Mouse (Mus musculus): ENCODE results near the gene Ano9. TPM values are rescaled to one million over a fixed set of nuclear protein-coding genes. Genes with fewer than 3 reads are reported as not detected.

Gene Ano9
- total and polyA plus RNA-seq, 3 experiments: 0.03 to 0.08 TPM; not detected in 1

- Histone ChIP-seq H3K27me3 (ENCODE audit: control insufficient read depth in 1 of 2, insufficient read depth in 2 of 2, low read length in 2 of 2) (no peaks in the 10 kb centered on the region), H3K9ac (ENCODE audit: control insufficient read depth, low read depth, low read length, poor library complexity, severe bottlenecking) (no peak overlapping the region), H3K27ac (ENCODE audit: control insufficient read depth, low read depth, low read length) (no peak overlapping the region), H3K9me3 (replicated peaks; ENCODE audit: insufficient read depth, low read length) (no peaks in the 10 kb centered on the region), H3K4me1 (ENCODE audit: control insufficient read depth in 1 of 2, insufficient read depth in 2 of 2, low read length in 2 of 2) (peaks cover 35 to 42% of the 10 kb centered on the region in 2 experiments), H3K36me3 (ENCODE audit: control insufficient read depth in 1 of 2, insufficient read depth in 2 of 2, low read length in 2 of 2) (peaks cover 3 to 27% of the 10 kb centered on the region in 2 experiments), H3K79me2 (ENCODE audit: control insufficient read depth, insufficient read depth, low read length, poor library complexity) (no peaks in the 10 kb centered on the region), H3K4me3 (ENCODE audit: control insufficient read depth in 1 of 2, insufficient read depth in 1 of 2, low read depth in 2 of 2, low read length in 2 of 2) (no peak overlapping the region)
- TF ChIP-seq USF2 (IDR thresholded peaks at IDR 0.05; ENCODE audit: borderline replicate concordance in 1 of 2, insufficient read depth in 1 of 2, low read depth in 1 of 2, low read length in 2 of 2) (no peak), RCOR1 (IDR thresholded peaks at IDR 0.05; ENCODE audit: low read depth, low read length) (no peak), POLR2A (IDR thresholded peaks at IDR 0.05; ENCODE audit: control insufficient read depth in 1 of 2, insufficient read depth in 1 of 2, low read depth in 1 of 2, low read length in 2 of 2, poor library complexity in 1 of 2) (no peak), GATA1 (IDR thresholded peaks at IDR 0.05; ENCODE audit: low read depth, low read length) (no peak), USF1 (IDR thresholded peaks at IDR 0.05; ENCODE audit: low read depth, low read length) (no peak), ZC3H11A (IDR thresholded peaks at IDR 0.05; ENCODE audit: low read depth, low read length) (no peak), UBTF (IDR thresholded peaks at IDR 0.05; ENCODE audit: borderline replicate concordance, insufficient read depth, low read depth, low read length) (no peak)
- DNase-seq (ENCODE audit: low read depth, low spot score): no peak
Measured at GRCm38 (mm10) chr7:141143861-141144260, 26.3 kb upstream of the Ano9 start.

DNA sequence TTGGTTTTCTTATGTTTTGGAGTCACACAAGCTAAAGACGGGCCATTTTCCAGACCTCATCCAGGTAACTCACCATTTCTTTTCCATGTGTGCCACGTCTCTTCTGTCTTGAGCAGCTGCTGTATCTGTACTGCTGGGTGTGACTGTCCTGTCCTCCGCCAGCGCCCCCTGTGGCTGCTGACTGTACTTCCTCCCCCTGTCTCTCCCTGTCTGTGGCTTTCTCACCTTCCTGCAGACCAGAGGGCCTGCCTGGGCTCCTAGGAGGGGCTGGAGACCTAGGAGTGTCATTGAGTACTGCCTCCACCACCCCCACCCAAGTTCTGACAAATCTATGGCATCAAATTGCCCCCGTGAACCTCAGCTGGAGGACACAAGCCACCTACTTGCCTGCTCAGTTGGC lies 25.5 kb upstream of the Ano9 start:
- DNase-seq (ENCODE audit: low read depth, low spot score): peak; percentile 75
- no peak overlapping the region for H3K4me3 ChIP-seq (ENCODE audit: control insufficient read depth in 1 of 2, insufficient read depth in 1 of 2, low read depth in 2 of 2, low read length in 2 of 2)
- H3K4me1 ChIP-seq (ENCODE audit: control insufficient read depth in 1 of 2, insufficient read depth in 2 of 2, low read length in 2 of 2): peaks cover 35 to 42% of the 10 kb centered on the region in 2 experiments
- H3K27me3 ChIP-seq (ENCODE audit: control insufficient read depth in 1 of 2, insufficient read depth in 2 of 2, low read length in 2 of 2): no peaks in the 10 kb centered on the region
- H3K9ac ChIP-seq (ENCODE audit: control insufficient read depth, low read depth, low read length, poor library complexity, severe bottlenecking): no peak overlapping the region
- H3K9me3 ChIP-seq (replicated peaks; ENCODE audit: insufficient read depth, low read length): no peaks in the 10 kb centered on the region
- H3K36me3 ChIP-seq (ENCODE audit: control insufficient read depth in 1 of 2, insufficient read depth in 2 of 2, low read length in 2 of 2): peaks cover 6 to 27% of the 10 kb centered on the region in 2 experiments
- TF ChIP-seq SIN3A (IDR thresholded peaks at IDR 0.05; ENCODE audit: low read length): peak; percentile 42; the same call in 1 of the 2 replicates
- TF ChIP-seq MAZ (IDR thresholded peaks at IDR 0.05; ENCODE audit: low read depth, low read length): 0 out of 2 replicates have a peak, but pooled peaks have one; percentile 34
- TF ChIP-seq SMC3 (IDR thresholded peaks at IDR 0.05; ENCODE audit: low read depth, low read length): peak; percentile 21; the same call in 1 of the 2 replicates
- TF ChIP-seq GATA1 (IDR thresholded peaks at IDR 0.05; ENCODE audit: low read depth, low read length): no peak
- TF ChIP-seq ZNF384 (IDR thresholded peaks at IDR 0.05; ENCODE audit: low read depth, low read length): 0 out of 2 replicates have a peak, but pooled peaks have one; percentile 37
- peak; percentile 72 to 84 (median 75) for TF ChIP-seq CTCF (IDR thresholded peaks at IDR 0.05 in 2 of 3, conservative IDR thresholded peaks at IDR 0.05 in 1 of 3; ENCODE audit: control insufficient read depth in 1 of 3, insufficient read depth in 1 of 3, low read depth in 2 of 3, low read length in 3 of 3, poor library complexity in 1 of 3, severe bottlenecking in 1 of 3)
- no peak for TF ChIP-seq MXI1 (IDR thresholded peaks at IDR 0.05; ENCODE audit: low read depth, low read length)
- no peak overlapping the region for H3K27ac ChIP-seq (ENCODE audit: control insufficient read depth, low read depth, low read length)
- H3K79me2 ChIP-seq (ENCODE audit: control insufficient read depth, insufficient read depth, low read length, poor library complexity): no peaks in the 10 kb centered on the region

DNA sequence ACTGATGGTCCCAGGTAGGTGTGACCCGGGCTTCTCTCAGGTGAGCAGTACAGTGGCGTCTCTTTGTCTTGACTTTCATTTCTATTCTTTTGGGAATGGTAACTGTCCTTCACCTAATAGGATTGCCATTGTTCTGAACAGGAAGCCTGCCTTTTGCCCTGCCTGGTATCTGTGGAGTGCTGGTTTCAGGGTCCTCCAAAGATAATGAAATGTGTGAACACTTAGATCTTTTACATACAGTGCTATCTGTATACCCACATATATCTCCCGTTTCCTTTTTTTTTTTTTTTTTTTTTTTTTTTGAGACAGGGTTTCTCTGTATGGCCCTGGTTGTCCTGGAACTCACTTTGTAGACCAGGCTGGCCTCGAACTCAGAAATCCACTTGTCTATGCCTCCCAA lies 23.7 kb upstream of the Ano9 start:
- H3K4me1 ChIP-seq (ENCODE audit: control insufficient read depth in 1 of 2, insufficient read depth in 2 of 2, low read length in 2 of 2): peaks cover 24 to 27% of the 10 kb centered on the region in 2 experiments
- no peak overlapping the region for H3K9ac ChIP-seq (ENCODE audit: control insufficient read depth, low read depth, low read length, poor library complexity, severe bottlenecking)
- no peak overlapping the region for H3K4me3 ChIP-seq (ENCODE audit: control insufficient read depth in 1 of 2, insufficient read depth in 1 of 2, low read depth in 2 of 2, low read length in 2 of 2)
- no peaks in the 10 kb centered on the region for H3K27me3 ChIP-seq (ENCODE audit: control insufficient read depth in 1 of 2, insufficient read depth in 2 of 2, low read length in 2 of 2)
- H3K27ac ChIP-seq (ENCODE audit: control insufficient read depth, low read depth, low read length): peak overlapping the region; percentile 44
- H3K9me3 ChIP-seq (replicated peaks; ENCODE audit: insufficient read depth, low read length): no peaks in the 10 kb centered on the region
- peaks cover 7 to 14% of the 10 kb centered on the region in 2 experiments for H3K36me3 ChIP-seq (ENCODE audit: control insufficient read depth in 1 of 2, insufficient read depth in 2 of 2, low read length in 2 of 2)
- no peaks in the 10 kb centered on the region for H3K79me2 ChIP-seq (ENCODE audit: control insufficient read depth, insufficient read depth, low read length, poor library complexity)
- DNase-seq (ENCODE audit: low read depth, low spot score): peak; percentile 54
- peak; percentile 45; the same call in 1 of the 2 replicates for TF ChIP-seq RCOR1 (IDR thresholded peaks at IDR 0.05; ENCODE audit: low read depth, low read length)
- TF ChIP-seq SMC3 (IDR thresholded peaks at IDR 0.05; ENCODE audit: low read depth, low read length): no peak
- TF ChIP-seq EP300 (IDR thresholded peaks at IDR 0.05; ENCODE audit: low read depth in 1 of 2, low read length in 2 of 2): peak; percentile 83 to 89
- TF ChIP-seq HCFC1 (IDR thresholded peaks at IDR 0.05; ENCODE audit: low read depth, low read length): no peak
- no peak for TF ChIP-seq GABPA (IDR thresholded peaks at IDR 0.05; ENCODE audit: low read depth, low read length)
- no peak for TF ChIP-seq BHLHE40 (IDR thresholded peaks at IDR 0.05; ENCODE audit: borderline replicate concordance, low read depth, low read length)
- no peak for TF ChIP-seq POLR2A (IDR thresholded peaks at IDR 0.05; ENCODE audit: control insufficient read depth in 1 of 2, insufficient read depth in 1 of 2, low read depth in 1 of 2, low read length in 2 of 2, poor library complexity in 1 of 2)
- TF ChIP-seq GATA1 (IDR thresholded peaks at IDR 0.05; ENCODE audit: low read depth, low read length): peak; percentile 87
- TF ChIP-seq TCF12 (IDR thresholded peaks at IDR 0.05; ENCODE audit: low read depth, low read length): peak; percentile 90
- TF ChIP-seq E2F4 (IDR thresholded peaks at IDR 0.05; ENCODE audit: borderline replicate concordance, low read depth, low read length): no peak
- peak; percentile 96 for TF ChIP-seq ZNF384 (IDR thresholded peaks at IDR 0.05; ENCODE audit: low read depth, low read length)
- TF ChIP-seq NELFE (IDR thresholded peaks at IDR 0.05; ENCODE audit: low read depth, low read length): no peak
- peak; percentile 57; the same call in 1 of the 2 replicates for TF ChIP-seq ETS1 (IDR thresholded peaks at IDR 0.05; ENCODE audit: low read depth, low read length)
- no peak for TF ChIP-seq ZKSCAN1 (IDR thresholded peaks at IDR 0.05; ENCODE audit: low read depth, low read length)
- no peak for TF ChIP-seq KAT2A (conservative IDR thresholded peaks at IDR 0.05; ENCODE audit: low read depth, low read length)
- TF ChIP-seq SIN3A (IDR thresholded peaks at IDR 0.05; ENCODE audit: low read length): peak; percentile 33; the same call in 1 of the 2 replicates
- no peak for TF ChIP-seq MAX (IDR thresholded peaks at IDR 0.05; ENCODE audit: low read length)

Measured in MEL (cell line).